Mouse (Mus musculus): ENCODE results near the gene Osbpl7.

DNA sequence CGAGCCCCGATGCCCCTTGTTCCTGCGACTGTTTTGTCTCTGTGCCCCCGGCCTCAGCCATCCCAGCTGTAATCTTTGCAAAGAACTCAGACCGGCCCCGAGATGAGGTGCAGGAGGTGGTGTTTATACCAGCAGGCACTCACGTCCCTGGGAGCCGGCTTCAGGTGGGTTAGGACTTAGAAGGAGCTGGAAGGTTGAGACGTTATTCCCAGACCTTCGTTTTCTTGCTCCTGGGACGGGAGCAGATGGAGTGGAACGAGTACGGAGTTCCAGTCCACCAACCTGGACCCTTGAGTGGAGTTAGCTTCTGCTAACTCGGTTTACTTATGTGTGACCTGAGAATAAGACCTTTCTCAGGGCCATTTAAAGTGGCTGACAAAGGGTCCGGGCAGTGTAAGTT is 20.0 kb upstream of the Osbpl7 start:
- TF ChIP-seq CTCF (IDR thresholded peaks at IDR 0.05; ENCODE audit: borderline replicate concordance, insufficient read depth, low read depth, low read length) (no peak), POLR2A (IDR thresholded peaks at IDR 0.05; ENCODE audit: borderline replicate concordance, insufficient read depth, low read length) (no peak)
